Mouse (Mus musculus) lung, embryonic 14.5 days (tissue): ENCODE data around the gene AI481877. TPM values are rescaled to one million over a fixed set of nuclear protein-coding genes. Genes with fewer than 3 reads are reported as not detected.

Experiments used
- ATAC-seq: fragments of 200-750 bp; cut with Nextera tagmentation; 2 replicates; pipeline ENCODE4 v1.8.0; 2017; ENCODE audit warnings: mild to moderate bottlenecking, moderate TSS enrichment, moderate library complexity; ENCODE audit not compliant: insufficient read depth
- DNase-seq: peaks from one replicate; pipeline ENCODE4 v3.0.0-alpha.2; 2015
- H3K27ac ChIP-seq: fragments of 300-500 bp; sonication (generic); 2 replicates; pipeline ENCODE4 v1.5.1; 2014; ENCODE audit warnings: low read depth, mild to moderate bottlenecking, moderate library complexity
- H3K27me3 ChIP-seq: fragments of 300-500 bp; sonication (generic); 2 replicates; pipeline ENCODE4 v1.6.1; 2014; ENCODE audit warnings: low read length, control low read depth; ENCODE audit not compliant: insufficient read depth
- H3K36me3 ChIP-seq: fragments of 300-500 bp; sonication (generic); 2 replicates; pipeline ENCODE4 v1.6.1; 2014; ENCODE audit warnings: control low read depth; ENCODE audit not compliant: insufficient read depth
- H3K4me1 ChIP-seq: fragments of 300-500 bp; sonication (generic); 2 replicates; pipeline ENCODE4 v1.6.1; 2014; ENCODE audit warnings: antibody characterized with exemption, control low read depth; ENCODE audit not compliant: insufficient read depth
- H3K4me2 ChIP-seq: fragments of 300-500 bp; sonication (generic); 2 replicates; pipeline ENCODE4 v1.6.1; 2014; ENCODE audit warnings: mild to moderate bottlenecking
- H3K4me3 ChIP-seq: fragments of 300-500 bp; sonication (generic); 2 replicates; pipeline ENCODE4 v1.5.1; 2014; ENCODE audit warnings: low read depth, low read length
- H3K9ac ChIP-seq: fragments of 300-500 bp; sonication (generic); 2 replicates; pipeline ENCODE4 v1.6.1; 2014
- H3K9me3 ChIP-seq: fragments of 300-500 bp; sonication (generic); 2 replicates; pipeline ENCODE4 v1.6.1; 2016; ENCODE audit warnings: low read depth, low read length, control low read depth
- CTCF ChIP-seq: IDR thresholded peaks from 2 replicates; pipeline ENCODE4 v1.5.1; 2016; ENCODE audit warnings: antibody characterized with exemption, low read depth
- WGBS: fragments of 180-500 bp; shearing (Covaris S2); extraction: QIAGEN DNeasy Blood & Tissue Kit; methylation state at CpG from one replicate; pipeline ENCODE4 v1.1.7; 2014; 5-methylcytosine and 5-hydroxymethylcytosine counted together
- polyA plus RNA-seq: library from polyadenylated mRNA; unstranded; fragments of >200 nt; fragmentation: Nextera tagmentation; extraction: Ambion mirVana; gene quantifications from 2 replicates; pipeline ENCODE4 v1.2.1, GENCODE M21; 2014

Gene AI481877
- polyA plus RNA-seq, 1 experiment from 2014 or later, result not detected

DNA sequence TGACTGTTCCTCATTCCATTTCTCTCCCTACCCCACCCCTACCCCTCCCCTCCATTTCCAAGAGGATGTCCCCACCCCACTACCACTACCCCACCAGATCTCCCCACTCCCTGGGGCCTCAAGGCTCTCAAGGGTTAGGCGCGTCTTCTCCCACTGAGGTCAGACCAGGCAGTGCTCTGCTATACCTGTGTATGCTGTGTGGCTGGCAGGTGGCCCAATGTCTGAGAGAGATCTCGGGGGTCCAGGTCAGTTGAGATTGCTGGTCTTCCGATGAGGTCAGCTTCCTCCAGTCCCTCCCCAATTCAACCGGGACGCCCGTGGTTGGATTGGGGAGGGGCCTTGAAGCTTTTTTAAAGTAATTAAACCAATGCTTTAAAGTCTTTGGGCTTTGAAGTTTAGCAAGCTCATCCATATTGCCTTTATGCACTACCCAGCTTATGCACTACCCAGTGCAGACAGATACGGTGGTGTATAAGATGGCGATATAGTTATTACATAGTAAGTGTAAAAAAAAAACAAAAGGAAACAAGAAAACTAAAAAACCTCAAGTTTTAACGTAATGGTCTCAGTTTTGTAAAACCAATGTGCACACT, 104.4 kb downstream of the AI481877 start:
- H3K4me1 ChIP-seq, result 0 out of 2 replicates have a peak, but pooled peaks cover 4% of the 10 kb centered on the region
- H3K9ac ChIP-seq, result peak overlapping the region; percentile 85; the same call in 1 of the 2 replicates
- peak overlapping the region; percentile 84 for H3K4me3 ChIP-seq
- H3K27me3 ChIP-seq, result no peaks in the 10 kb centered on the region
- H3K27ac ChIP-seq, result no peak overlapping the region
- ATAC-seq (peak; percentile 30; the same call in 1 of the 2 replicates), DNase-seq (no peak)
- H3K4me2 ChIP-seq, result peak overlapping the region; percentile 74
- TF ChIP-seq CTCF, result no peak
- WGBS, result 80% methylated on average over 10 of the region's 10 CpGs
- no peaks in the 10 kb centered on the region for H3K9me3 ChIP-seq
- peaks cover under 1% of the 10 kb centered on the region; the same call in 1 of the 2 replicates for H3K36me3 ChIP-seq

- 86% methylated on average over 2 of the region's 2 CpGs for WGBS
Observed at GRCm38 (mm10) chr4:59016922-59017321, 121.9 kb downstream of the AI481877 start.

GRCm38 (mm10) chr4:59015181-59015580, 123.6 kb downstream of the AI481877 start:
- Histone ChIP-seq H3K4me2 (no peak overlapping the region), H3K36me3 (peaks cover 24% of the 10 kb centered on the region), H3K4me3 (no peak overlapping the region), H3K9ac (no peak overlapping the region), H3K4me1 (no peaks in the 10 kb centered on the region), H3K9me3 (no peaks in the 10 kb centered on the region), H3K27ac (no peak overlapping the region), H3K27me3 (no peaks in the 10 kb centered on the region)
- no peak for DNase-seq
- WGBS, result 89% methylated on average over 3 of the region's 3 CpGs
- TF ChIP-seq CTCF, result no peak
- ATAC-seq, result no peak

More at GRCm38 (mm10) chr4:59016922-59017321, 121.9 kb downstream of the AI481877 start:
- peaks cover 35% of the 10 kb centered on the region for H3K36me3 ChIP-seq
- no peak overlapping the region for H3K27ac ChIP-seq
- H3K4me3 ChIP-seq, result no peak overlapping the region
- no peaks in the 10 kb centered on the region for H3K9me3 ChIP-seq
- TF ChIP-seq CTCF, result no peak
- no peaks in the 10 kb centered on the region for H3K27me3 ChIP-seq
- ATAC-seq (no peak), DNase-seq (no peak)
- no peak overlapping the region for H3K4me2 ChIP-seq
- H3K9ac ChIP-seq, result no peak overlapping the region
- no peaks in the 10 kb centered on the region for H3K4me1 ChIP-seq

DNA sequence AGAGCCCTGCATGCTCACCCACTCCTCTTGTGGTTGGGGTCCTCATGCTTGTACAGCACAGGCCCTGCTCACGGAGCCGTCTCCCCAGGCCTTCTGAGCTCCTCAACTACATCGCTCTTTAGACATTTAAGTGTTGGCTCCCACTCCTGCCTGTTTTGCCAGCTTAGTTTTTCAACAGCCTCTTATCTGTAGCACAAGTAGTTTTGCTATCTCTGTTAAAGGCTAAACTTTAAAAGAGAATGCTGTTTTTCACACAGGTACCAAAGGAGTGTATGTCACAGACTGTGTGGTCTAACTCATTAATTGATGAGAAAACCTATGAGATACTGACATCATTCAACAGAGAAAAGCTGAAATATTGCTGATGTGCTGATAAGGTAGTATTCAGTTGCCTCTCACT, 127.3 kb downstream of the AI481877 start:
- Histone ChIP-seq H3K4me2 (no peak overlapping the region), H3K36me3 (no peaks in the 10 kb centered on the region), H3K9ac (no peak overlapping the region), H3K27me3 (no peaks in the 10 kb centered on the region), H3K27ac (no peak overlapping the region), H3K4me1 (no peaks in the 10 kb centered on the region), H3K9me3 (no peaks in the 10 kb centered on the region), H3K4me3 (no peak overlapping the region)
- 44% methylated on average over 3 of the region's 3 CpGs for WGBS
- TF ChIP-seq CTCF, result no peak
- DNase-seq (no peak), ATAC-seq (no peak)

DNA sequence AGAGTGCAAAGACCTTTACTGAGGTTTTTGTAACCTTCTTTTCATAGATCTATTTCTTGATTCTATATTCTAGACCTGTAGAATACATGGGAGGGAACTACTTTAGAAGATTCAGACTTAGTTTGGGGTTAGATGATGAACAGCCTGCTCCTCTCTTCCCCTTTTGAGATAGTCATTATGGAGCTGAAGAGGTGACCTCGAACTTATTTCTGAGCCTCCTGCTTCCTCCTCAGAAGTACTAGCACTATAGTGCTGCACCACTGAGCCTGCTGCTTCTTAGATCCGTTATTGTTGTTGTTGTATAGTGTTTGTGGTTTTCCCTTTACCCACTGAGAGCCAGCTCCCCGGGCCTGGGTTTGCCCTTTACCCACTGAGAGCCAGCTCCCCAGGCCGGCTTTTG, 129.1 kb downstream of the AI481877 start:
- no peaks in the 10 kb centered on the region for H3K9me3 ChIP-seq
- no peak overlapping the region for H3K4me3 ChIP-seq
- H3K27me3 ChIP-seq, result no peaks in the 10 kb centered on the region
- ATAC-seq (no peak), DNase-seq (no peak)
- no peak overlapping the region for H3K4me2 ChIP-seq
- H3K36me3 ChIP-seq, result no peaks in the 10 kb centered on the region
- 77% methylated on average over 4 of the region's 4 CpGs for WGBS
- H3K4me1 ChIP-seq, result peaks cover 4% of the 10 kb centered on the region; the same call in 1 of the 2 replicates
- TF ChIP-seq CTCF, result no peak
- no peak overlapping the region for H3K27ac ChIP-seq
- H3K9ac ChIP-seq, result no peak overlapping the region

GRCm38 (mm10) chr4:59009186-59009585, 129.6 kb downstream of the AI481877 start:
- TF ChIP-seq CTCF, result no peak
- 88% methylated on average over 7 of the region's 7 CpGs for WGBS
- DNase-seq, result no peak

DNA sequence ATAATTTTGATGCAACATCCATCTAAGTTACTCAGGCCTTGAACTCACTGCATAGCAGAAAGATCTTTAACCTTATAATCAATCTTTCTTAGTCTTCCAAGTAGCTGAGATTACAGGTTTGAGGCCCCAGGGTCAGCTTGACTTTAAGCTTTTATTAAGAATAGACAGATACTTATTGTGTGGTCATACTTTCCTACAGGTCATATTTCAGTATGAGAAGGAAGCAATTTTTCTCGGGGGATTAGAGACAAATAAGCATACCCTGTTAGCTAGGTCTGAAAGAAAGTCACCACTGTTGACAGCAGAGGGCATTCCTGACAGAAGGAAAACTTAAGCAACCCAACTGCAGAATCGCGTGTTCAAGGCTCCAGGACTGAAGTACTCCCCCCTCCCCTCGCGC, 130.8 kb downstream of the AI481877 start:
- Histone ChIP-seq H3K4me2 (no peak overlapping the region), H3K9ac (no peak overlapping the region), H3K36me3 (no peaks in the 10 kb centered on the region), H3K4me3 (no peak overlapping the region), H3K4me1 (peaks cover 11% of the 10 kb centered on the region; the same call in 1 of the 2 replicates), H3K27me3 (no peaks in the 10 kb centered on the region), H3K27ac (no peak overlapping the region), H3K9me3 (no peaks in the 10 kb centered on the region)
- 74% methylated on average over 5 of the region's 5 CpGs for WGBS
- ATAC-seq (no peak), DNase-seq (no peak)
- no peak for TF ChIP-seq CTCF

More at GRCm38 (mm10) chr4:59009186-59009585, 129.6 kb downstream of the AI481877 start:
- no peak for ATAC-seq
- no peak overlapping the region for H3K4me3 ChIP-seq
- H3K27ac ChIP-seq, result no peak overlapping the region
- H3K9ac ChIP-seq, result no peak overlapping the region
- no peaks in the 10 kb centered on the region for H3K27me3 ChIP-seq
- H3K4me1 ChIP-seq, result peaks cover 9% of the 10 kb centered on the region; the same call in 1 of the 2 replicates
- H3K4me2 ChIP-seq, result no peak overlapping the region
- H3K9me3 ChIP-seq, result no peaks in the 10 kb centered on the region
- H3K36me3 ChIP-seq, result no peaks in the 10 kb centered on the region
